10 mouse cellular contexts compared by ENCODE assay signal in genomic region chr12:82932706-82933461, GRCm38 (mm10).
DNase-seq lines count a peak whose midpoint lies in the region; ATAC-seq lines count a peak whose summit lies in the region.
"Had no signal": no experiment of that assay in that cellular context is flagged by ENCODE, and none has a peak within 500 bp of the region (broad histone marks: within the 10 kb centered on the region; RNA-seq: fewer than 3 reads in every experiment).

No protein-coding gene starts in this region.

- ATAC-seq in hindbrain, embryonic 15.5 days (ENCODE audit: low FRiP score, low read depth) = peak; percentile 77
- peak; percentile 89 for ATAC-seq in lung, embryonic 15.5 days (ENCODE audit: borderline replicate concordance, extremely low read depth, low FRiP score, low TSS enrichment)

- no peak overlapping the region for H3K9ac ChIP-seq in hindbrain, embryonic 15.5 days
- H3K9ac ChIP-seq in lung, embryonic 15.5 days = no peak overlapping the region
- H3K9ac ChIP-seq: neural tube, embryonic 13.5 days had no signal

- no peaks in the 10 kb centered on the region for H3K36me3 ChIP-seq in hindbrain, embryonic 15.5 days
- H3K36me3 ChIP-seq in hindbrain, embryonic 10.5 days = no peaks in the 10 kb centered on the region
- H3K36me3 ChIP-seq in lung, embryonic 15.5 days = no peaks in the 10 kb centered on the region
- H3K36me3 ChIP-seq: neural tube, embryonic 13.5 days had no signal

- H3K27ac ChIP-seq in hindbrain, embryonic 15.5 days (replicated peaks) = no peak overlapping the region
- no peak overlapping the region for H3K27ac ChIP-seq in hindbrain, embryonic 10.5 days
- peak overlapping the region; percentile 18; the same call in 1 of the 2 replicates for H3K27ac ChIP-seq in lung, embryonic 15.5 days
- H3K27ac ChIP-seq: neural tube, embryonic 13.5 days had no signal

- no peak for DNase-seq in hindbrain, embryonic 10.5 days (ENCODE audit: low spot score)
- DNase-seq in urinary bladder, postnatal 25 days (ENCODE audit: low spot score) = peak; percentile 6
- no peak for DNase-seq in urinary bladder, adult 2 months (ENCODE audit: low spot score)
- peak; percentile 70 to 84 for DNase-seq in heart, adult 9 months (ENCODE audit: low spot score in 2 of 2)
- DNase-seq in layer of hippocampus, postnatal 36 days = no peak
- DNase-seq in MN1 (ENCODE audit: low spot score) = no peak

- no peak overlapping the region for H3K4me2 ChIP-seq in hindbrain, embryonic 15.5 days
- peak overlapping the region; percentile 19; the same call in 1 of the 2 replicates for H3K4me2 ChIP-seq in lung, embryonic 15.5 days
- H3K4me2 ChIP-seq: neural tube, embryonic 13.5 days had no signal

- no peaks in the 10 kb centered on the region for H3K4me1 ChIP-seq in hindbrain, embryonic 15.5 days (replicated peaks)
- H3K4me1 ChIP-seq in hindbrain, embryonic 10.5 days (replicated peaks) = no peaks in the 10 kb centered on the region
- H3K4me1 ChIP-seq in lung, embryonic 15.5 days = peaks cover 22% of the 10 kb centered on the region
- H3K4me1 ChIP-seq: neural tube, embryonic 13.5 days had no signal

- H3K27me3 ChIP-seq in hindbrain, embryonic 15.5 days = no peaks in the 10 kb centered on the region
- no peaks in the 10 kb centered on the region for H3K27me3 ChIP-seq in hindbrain, embryonic 10.5 days (ENCODE audit: insufficient read depth, poor library complexity, severe bottlenecking)
- no peaks in the 10 kb centered on the region for H3K27me3 ChIP-seq in lung, embryonic 15.5 days
- H3K27me3 ChIP-seq: CH12.LX; neural tube, embryonic 13.5 days had no signal

- 48% methylated on average over 14 of the region's 14 CpGs for WGBS in hindbrain, embryonic 15.5 days
- 84% methylated on average over 14 of the region's 14 CpGs for WGBS in hindbrain, embryonic 10.5 days
- 48% methylated on average over 14 of the region's 14 CpGs for WGBS in lung, embryonic 15.5 days

- H3K9me3 ChIP-seq in hindbrain, embryonic 15.5 days = no peaks in the 10 kb centered on the region
- H3K9me3 ChIP-seq in hindbrain, embryonic 10.5 days = no peaks in the 10 kb centered on the region
- no peaks in the 10 kb centered on the region for H3K9me3 ChIP-seq in lung, embryonic 15.5 days
- H3K9me3 ChIP-seq: neural tube, embryonic 13.5 days had no signal

- H3K4me3 ChIP-seq in hindbrain, embryonic 15.5 days = no peak overlapping the region
- no peak overlapping the region for H3K4me3 ChIP-seq in hindbrain, embryonic 10.5 days
- no peak overlapping the region for H3K4me3 ChIP-seq in lung, embryonic 15.5 days
- H3K4me3 ChIP-seq: neural tube, embryonic 13.5 days had no signal

Comparison
In these comparisons a context has a peak if more than half of its experiments do, and no peak if none do; other contexts are left out.
1. DNase-seq: peak in urinary bladder, postnatal 25 days (single experiment) and heart, adult 9 months (2 of 2); none in hindbrain, embryonic 10.5 days (single experiment), urinary bladder, adult 2 months (single experiment), layer of hippocampus, postnatal 36 days (0 of 2) and MN1 (single experiment).